In the genomic region with DNA sequence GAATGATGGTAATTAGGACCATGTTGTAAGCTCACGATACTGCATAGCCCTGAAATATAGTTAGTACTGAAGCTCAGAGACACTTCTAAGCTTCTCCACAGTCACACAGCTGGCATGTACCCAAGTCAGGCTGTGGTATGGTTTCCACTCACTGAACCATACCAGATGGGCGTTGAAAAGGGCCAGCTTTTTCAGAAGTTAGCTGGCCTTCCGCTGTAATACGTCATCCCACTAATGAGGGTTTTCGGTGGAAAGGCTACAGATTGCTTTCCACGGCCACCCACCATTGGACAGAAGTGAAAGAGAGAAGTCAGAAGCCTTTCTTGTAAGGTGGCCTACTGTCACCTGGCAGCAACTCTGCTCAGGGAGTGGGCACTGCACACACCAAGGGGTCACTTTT, we compare ENCODE assay signal across 19 mouse cellular contexts. TPM values are rescaled to one million over a fixed set of nuclear protein-coding genes. Genes with fewer than 3 reads are reported as not detected.
DNase-seq lines count a peak whose midpoint lies in the region; ATAC-seq and TF ChIP-seq lines count a peak whose summit lies in the region.
"Had no signal": no experiment of that assay in that cellular context is flagged by ENCODE, and none has a peak within 500 bp of the region (broad histone marks: within the 10 kb centered on the region; RNA-seq: fewer than 3 reads in every experiment).

No protein-coding gene starts in this region.

- H3K4me2 ChIP-seq in forebrain, embryonic 15.5 days (replicated peaks): no peak overlapping the region
- no peak overlapping the region for H3K4me2 ChIP-seq in forebrain, embryonic 12.5 days
- no peak overlapping the region for H3K4me2 ChIP-seq in heart, postnatal 0 days (ENCODE audit: low read depth, low read length)
- H3K4me2 ChIP-seq: embryonic facial prominence, embryonic 13.5 days; hindbrain, embryonic 13.5 days; limb, embryonic 13.5 days; liver, embryonic 13.5 days; lung, embryonic 14.5 days had no signal

- no peaks in the 10 kb centered on the region for H3K27me3 ChIP-seq in forebrain, embryonic 15.5 days
- no peaks in the 10 kb centered on the region for H3K27me3 ChIP-seq in forebrain, embryonic 12.5 days
- no peaks in the 10 kb centered on the region for H3K27me3 ChIP-seq in heart, postnatal 0 days (ENCODE audit: control insufficient read depth, insufficient read depth, low read length)
- H3K27me3 ChIP-seq: embryonic facial prominence, embryonic 13.5 days; hindbrain, embryonic 13.5 days; limb, embryonic 13.5 days; liver, embryonic 13.5 days had no signal

- H3K9ac ChIP-seq in forebrain, embryonic 15.5 days (replicated peaks): no peak overlapping the region
- no peak overlapping the region for H3K9ac ChIP-seq in forebrain, embryonic 12.5 days
- no peak overlapping the region for H3K9ac ChIP-seq in heart, postnatal 0 days (replicated peaks; ENCODE audit: low read depth, low read length)
- H3K9ac ChIP-seq: embryonic facial prominence, embryonic 13.5 days; hindbrain, embryonic 13.5 days; limb, embryonic 13.5 days; liver, embryonic 13.5 days; lung, embryonic 14.5 days had no signal

- TF ChIP-seq EP300 in heart, postnatal 0 days (IDR thresholded peaks at IDR 0.05; ENCODE audit: low read depth): no peak

- TF ChIP-seq POLR2A in embryonic fibroblast, embryonic 13.5 days (IDR thresholded peaks at IDR 0.05; ENCODE audit: low read depth, low read length): no peak

- WGBS in forebrain, embryonic 15.5 days: 48% methylated on average over 6 of the region's 6 CpGs
- WGBS in forebrain, embryonic 12.5 days: 77% methylated on average over 6 of the region's 6 CpGs
- WGBS in heart, postnatal 0 days: 63% methylated on average over 6 of the region's 6 CpGs

- H3K4me3 ChIP-seq in forebrain, embryonic 15.5 days: no peak overlapping the region
- no peak overlapping the region for H3K4me3 ChIP-seq in forebrain, embryonic 12.5 days (replicated peaks)
- no peak overlapping the region for H3K4me3 ChIP-seq in heart, postnatal 0 days (ENCODE audit: low read depth, low read length)
- H3K4me3 ChIP-seq in embryonic fibroblast, embryonic 13.5 days (ENCODE audit: insufficient read depth, low read length): no peak overlapping the region
- H3K4me3 ChIP-seq: embryonic facial prominence, embryonic 13.5 days; hindbrain, embryonic 13.5 days; limb, embryonic 13.5 days; liver, embryonic 13.5 days had no signal

- intact Hi-C loops in heart, postnatal 36 days (cut with DNase I): loop anchor here (1.0 kb wide), 1 partner anchor 121 kb away; no protein-coding TSS in a partner anchor

- TF ChIP-seq CTCF in heart, postnatal 0 days (IDR thresholded peaks at IDR 0.05; ENCODE audit: low read depth): no peak
- no peak for TF ChIP-seq CTCF in embryonic fibroblast, embryonic 13.5 days (IDR thresholded peaks at IDR 0.05; ENCODE audit: borderline replicate concordance, insufficient read depth, low read length)

- no peaks in the 10 kb centered on the region for H3K9me3 ChIP-seq in forebrain, embryonic 15.5 days
- H3K9me3 ChIP-seq in forebrain, embryonic 12.5 days: no peaks in the 10 kb centered on the region
- H3K9me3 ChIP-seq in heart, postnatal 0 days (replicated peaks; ENCODE audit: control insufficient read depth, low read length): no peaks in the 10 kb centered on the region
- H3K9me3 ChIP-seq: embryonic facial prominence, embryonic 13.5 days; hindbrain, embryonic 13.5 days; limb, embryonic 13.5 days; liver, embryonic 13.5 days had no signal

- no peak overlapping the region for H3K27ac ChIP-seq in forebrain, embryonic 15.5 days (replicated peaks)
- no peak overlapping the region for H3K27ac ChIP-seq in forebrain, embryonic 12.5 days
- H3K27ac ChIP-seq in heart, postnatal 0 days (ENCODE audit: low read depth): peak overlapping the region; percentile 23
- peak overlapping the region; percentile 87 for H3K27ac ChIP-seq in embryonic fibroblast, embryonic 13.5 days (ENCODE audit: insufficient read depth, low read length)
- H3K27ac ChIP-seq: embryonic facial prominence, embryonic 13.5 days; hindbrain, embryonic 13.5 days; limb, embryonic 13.5 days; liver, embryonic 13.5 days had no signal

- DNase-seq in heart, postnatal 0 days (ENCODE audit: low spot score): no peak
- no peak for DNase-seq in heart, postnatal 36 days
- peak; percentile 65 for DNase-seq in Muller cell, postnatal 12 days (ENCODE audit: inconsistent ontology term)
- DNase-seq in lung, postnatal 25 days (ENCODE audit: low spot score): no peak
- DNase-seq: cerebellum, adult 9-11 months; gastrocnemius, postnatal 36 days; kidney, adult 8-10 months; layer of hippocampus, adult 9-11 months; liver, embryonic 13.5 days; thymus, adult 18-20 months had no signal

- H3K4me1 ChIP-seq in forebrain, embryonic 15.5 days: peaks cover 11% of the 10 kb centered on the region; the same call in 1 of the 2 replicates
- H3K4me1 ChIP-seq in forebrain, embryonic 12.5 days: no peaks in the 10 kb centered on the region
- H3K4me1 ChIP-seq in heart, postnatal 0 days (ENCODE audit: control insufficient read depth, insufficient read depth): peaks cover 37% of the 10 kb centered on the region
- peaks cover 38% of the 10 kb centered on the region for H3K4me1 ChIP-seq in embryonic fibroblast, embryonic 13.5 days (ENCODE audit: control insufficient read depth, insufficient read depth, low read length)
- H3K4me1 ChIP-seq: hindbrain, embryonic 13.5 days; limb, embryonic 13.5 days; liver, embryonic 13.5 days had no signal

- ATAC-seq in forebrain, embryonic 15.5 days (replicated peaks): 0 out of 2 replicates have a peak, but pooled peaks have one; percentile 11
- ATAC-seq in forebrain, embryonic 12.5 days (ENCODE audit: low FRiP score): no peak
- no peak for ATAC-seq in heart, postnatal 0 days (ENCODE audit: insufficient read depth, low read depth)
- ATAC-seq: inflammation-experienced regulatory T-cells, adult 6 months; midbrain, embryonic 16.5 days had no signal

- H3K36me3 ChIP-seq in forebrain, embryonic 15.5 days: no peaks in the 10 kb centered on the region
- no peaks in the 10 kb centered on the region for H3K36me3 ChIP-seq in forebrain, embryonic 12.5 days (replicated peaks)
- H3K36me3 ChIP-seq in heart, postnatal 0 days (replicated peaks; ENCODE audit: control insufficient read depth, insufficient read depth, low read length): peaks cover 71% of the 10 kb centered on the region
- H3K36me3 ChIP-seq: embryonic facial prominence, embryonic 13.5 days; hindbrain, embryonic 13.5 days; liver, embryonic 13.5 days had no signal

RNA-seq across cellular contexts. Expression of gene AI597479, which starts 44.3 kb away (rescaled TPM):
- 47.8 and 53.5 TPM in 2 replicates for polyA plus RNA-seq in forebrain, embryonic 15.5 days (2015; fragmentation: Nextera tagmentation; extraction: Ambion mirVana)
- 42.9 and 48.5 TPM in 2 replicates for polyA plus RNA-seq in forebrain, embryonic 12.5 days (2016; fragmentation: Nextera tagmentation; extraction: Ambion mirVana)
- 14.8 and 18.5 TPM in 2 replicates for total RNA-seq in heart, postnatal 0 days (2014; rRNA removed; ENCODE audit: low replicate concordance)
- 15.4 and 17.1 TPM in 2 replicates for polyA plus RNA-seq in heart, postnatal 0 days (2015; fragmentation: Nextera tagmentation; extraction: Ambion mirVana)
- total RNA-seq in heart, postnatal 36 days (2021): 10 to 100 TPM; 17.6 to 19.9 TPM
- 16.7 and 18.9 TPM in 2 replicates for polyA plus RNA-seq in embryonic fibroblast, embryonic 13.5 days (2011; ENCODE audit: insufficient read length, low read depth, missing spikeins)

RNA-seq across cellular contexts. Expression of gene Tgfbrap1, which starts 44.4 kb away (rescaled TPM):
- polyA plus RNA-seq in forebrain, embryonic 15.5 days (2015; fragmentation: Nextera tagmentation; extraction: Ambion mirVana): 18.1 and 18.2 TPM in 2 replicates
- 15.5 and 17.1 TPM in 2 replicates for polyA plus RNA-seq in forebrain, embryonic 12.5 days (2016; fragmentation: Nextera tagmentation; extraction: Ambion mirVana)
- total RNA-seq in heart, postnatal 0 days (2014; rRNA removed; ENCODE audit: low replicate concordance): 8.7 and 18.7 TPM in 2 replicates
- 3.6 and 4.5 TPM in 2 replicates for polyA plus RNA-seq in heart, postnatal 0 days (2015; fragmentation: Nextera tagmentation; extraction: Ambion mirVana)
- 10 to 100 TPM; 14.9 to 15.3 TPM for total RNA-seq in heart, postnatal 36 days (2021)
- polyA plus RNA-seq in embryonic fibroblast, embryonic 13.5 days (2011; ENCODE audit: insufficient read length, low read depth, missing spikeins): 15.1 and 15.5 TPM in 2 replicates

RNA-seq across cellular contexts. Expression of gene Fhl2, which starts 53.9 kb away (rescaled TPM):
- 11.3 and 14.7 TPM in 2 replicates for polyA plus RNA-seq in forebrain, embryonic 15.5 days (2015; fragmentation: Nextera tagmentation; extraction: Ambion mirVana)
- polyA plus RNA-seq in forebrain, embryonic 12.5 days (2016; fragmentation: Nextera tagmentation; extraction: Ambion mirVana): 4.3 and 4.5 TPM in 2 replicates
- total RNA-seq in heart, postnatal 0 days (2014; rRNA removed; ENCODE audit: low replicate concordance): 2,555 and 2,942 TPM in 2 replicates
- 974 and 1,129 TPM in 2 replicates for polyA plus RNA-seq in heart, postnatal 0 days (2015; fragmentation: Nextera tagmentation; extraction: Ambion mirVana)
- 1,000 to 10,000 TPM; 1,415 to 1,925 TPM for total RNA-seq in heart, postnatal 36 days (2021)
- polyA plus RNA-seq in embryonic fibroblast, embryonic 13.5 days (2011; ENCODE audit: insufficient read length, low read depth, missing spikeins): 92.1 and 137 TPM in 2 replicates

Comparison
In these comparisons a context has a peak if more than half of its experiments do, and no peak if none do; other contexts are left out.
1. H3K27ac ChIP-seq: peak in heart, postnatal 0 days (single experiment) and embryonic fibroblast, embryonic 13.5 days (single experiment); none in forebrain, embryonic 15.5 days (single experiment) and forebrain, embryonic 12.5 days (single experiment).